Mouse (Mus musculus): ENCODE data around the gene Mllt3.

Gene Mllt3

DNA sequence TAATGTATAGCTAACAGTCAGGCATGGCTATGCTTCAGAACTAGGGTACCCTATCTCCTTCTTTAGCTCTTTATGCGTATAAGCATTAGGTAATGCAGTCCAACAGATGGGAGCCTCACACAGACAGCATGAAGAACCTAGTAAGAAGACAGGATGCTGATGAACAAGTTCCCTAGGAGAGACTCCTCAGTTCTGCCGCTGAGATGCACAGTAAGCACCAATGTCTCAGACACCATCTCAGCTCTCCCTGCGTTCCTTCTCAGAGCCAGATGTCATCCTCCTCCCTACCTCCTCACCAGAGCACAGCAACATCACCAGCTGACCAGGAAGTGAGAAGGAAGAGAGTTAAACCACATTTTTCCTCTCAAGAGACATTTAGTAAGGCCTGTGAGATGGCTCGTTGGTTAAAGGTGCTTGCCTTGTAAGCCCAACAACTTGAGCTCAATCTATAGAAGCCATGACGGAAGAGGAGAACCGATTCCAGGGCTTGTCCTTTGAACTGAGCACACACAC, 202.3 kb downstream of the Mllt3 start:
- in situ Hi-C loops (cut with MboI): no loop called here

DNA sequence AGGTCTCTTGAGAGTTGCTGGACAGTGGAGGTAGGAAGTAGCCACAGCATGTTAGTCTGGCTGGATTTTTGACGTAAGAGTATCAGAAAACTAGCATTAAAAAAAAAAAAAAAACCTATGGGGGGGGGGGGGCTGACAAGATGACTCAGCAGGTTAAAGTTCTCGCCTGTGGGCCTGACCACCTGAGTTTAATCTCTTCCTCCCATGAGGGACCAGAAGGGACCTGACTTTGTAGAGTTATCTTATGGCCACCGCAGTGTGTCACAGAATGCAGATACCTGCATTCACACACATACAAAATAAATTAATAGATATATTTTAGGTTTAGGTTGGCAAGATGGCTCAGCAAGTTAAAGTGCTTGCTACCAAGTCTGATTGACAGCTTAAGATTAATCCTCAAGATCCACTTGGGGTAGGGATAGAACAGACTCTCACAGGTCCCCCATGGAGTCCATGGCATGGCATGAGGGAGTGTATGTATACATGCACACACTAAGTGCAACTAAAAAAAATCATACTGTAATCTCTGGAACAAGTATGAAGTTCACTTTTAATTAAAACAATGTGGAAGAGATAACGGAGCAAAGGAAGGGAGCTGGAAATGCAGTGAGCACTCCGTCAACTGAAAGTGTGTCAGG, 203.6 kb downstream of the Mllt3 start:
- in situ Hi-C loops (cut with MboI): no loop called here

DNA sequence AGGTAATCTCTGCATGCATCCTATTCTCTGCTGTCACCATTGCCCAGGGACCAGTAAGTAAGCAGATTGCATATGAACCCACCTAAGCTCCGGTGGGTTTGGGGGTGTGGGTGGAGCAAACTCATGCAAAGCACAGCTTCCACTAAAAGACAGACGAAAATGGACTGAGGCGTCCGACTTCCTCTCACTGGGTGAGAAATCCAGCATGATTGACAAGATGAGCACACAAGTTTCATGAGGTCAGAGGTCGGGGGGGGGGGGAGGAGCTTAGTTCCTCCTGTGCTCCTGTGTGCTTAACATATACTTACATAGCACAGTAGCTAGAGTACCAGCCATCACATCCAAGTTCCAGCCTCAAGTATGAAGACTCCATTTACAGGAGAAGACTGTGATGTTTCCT, 206.8 kb downstream of the Mllt3 start:
- in situ Hi-C loops (cut with MboI): no loop called here

DNA sequence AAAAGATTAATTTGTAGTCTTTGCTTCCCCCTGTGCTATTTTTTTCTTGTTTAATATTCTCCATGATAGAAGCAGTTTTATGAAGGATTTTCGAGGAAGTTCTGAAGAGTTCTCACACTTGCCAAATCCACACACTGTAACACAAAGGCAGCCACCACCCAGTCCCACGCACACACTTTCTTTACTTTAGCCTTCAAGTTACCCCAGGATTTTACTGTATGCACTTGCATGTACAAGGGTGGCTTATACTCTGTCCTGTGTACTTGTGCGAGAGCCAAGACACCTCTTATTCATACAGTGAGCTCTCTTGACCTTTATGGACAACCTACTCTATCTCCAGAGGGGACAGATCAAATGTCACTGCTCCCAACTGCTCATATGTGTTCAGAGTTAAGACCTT, 209.5 kb downstream of the Mllt3 start:
- in situ Hi-C loops (cut with MboI): no loop called here

DNA sequence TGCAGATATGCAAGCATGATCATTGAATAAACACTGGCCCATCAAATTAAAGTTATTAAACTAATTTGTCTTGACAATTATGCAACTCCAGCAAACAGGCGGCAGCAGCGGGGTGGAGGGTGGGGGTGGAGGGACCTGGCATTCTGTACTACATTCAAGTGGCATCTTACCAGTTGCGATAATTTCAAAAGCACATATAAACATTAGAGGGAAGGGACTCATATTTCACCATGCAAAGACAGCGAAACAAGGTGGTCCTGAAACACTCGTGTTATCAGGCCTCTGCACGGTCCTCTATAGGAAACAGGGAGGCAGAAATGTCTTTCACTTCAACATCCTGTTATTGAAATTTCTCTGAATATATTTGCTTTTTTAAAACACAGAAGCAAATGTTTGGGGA, 210.0 kb downstream of the Mllt3 start:
- in situ Hi-C loops (cut with MboI): no loop called here

DNA sequence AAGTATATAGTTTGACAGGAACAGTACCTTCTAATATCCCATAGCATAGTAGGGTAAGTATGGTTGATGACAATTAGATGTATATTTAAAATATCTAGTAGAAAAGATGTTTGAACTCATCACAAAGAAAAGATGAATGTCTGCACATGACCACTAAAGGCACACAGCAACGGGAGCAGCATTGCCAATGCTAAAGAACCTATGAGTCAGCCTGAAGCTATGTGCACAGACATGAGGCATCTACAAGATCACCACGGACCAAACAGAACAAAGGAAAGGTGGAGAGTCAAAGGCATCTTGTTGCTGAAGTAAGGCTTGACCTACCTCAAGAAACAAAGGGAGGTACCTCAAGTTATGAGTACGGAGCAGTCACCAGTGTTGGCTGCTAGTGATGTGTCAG, 212.3 kb downstream of the Mllt3 start:
- in situ Hi-C loops (cut with MboI): no loop called here

DNA sequence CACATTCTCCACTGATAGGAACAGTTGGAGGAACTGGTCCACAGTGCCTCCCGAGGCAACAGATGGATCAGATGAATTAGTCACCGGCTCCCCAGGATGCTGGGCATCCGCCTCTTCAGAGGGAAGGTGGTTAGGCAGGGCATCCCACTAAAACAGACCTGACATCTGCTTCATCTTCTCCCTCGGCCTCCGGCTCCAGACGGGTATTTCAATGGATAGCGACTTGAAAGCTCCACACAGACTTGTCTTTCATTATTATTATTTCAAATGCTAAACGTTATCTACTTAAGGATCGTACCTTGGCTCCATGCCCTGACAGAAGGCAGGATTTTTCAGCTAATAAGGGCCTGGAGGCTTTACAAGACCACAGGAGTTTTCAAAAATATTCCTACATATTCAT, 214.0 kb downstream of the Mllt3 start:
- in situ Hi-C loops (cut with MboI): no loop called here

DNA sequence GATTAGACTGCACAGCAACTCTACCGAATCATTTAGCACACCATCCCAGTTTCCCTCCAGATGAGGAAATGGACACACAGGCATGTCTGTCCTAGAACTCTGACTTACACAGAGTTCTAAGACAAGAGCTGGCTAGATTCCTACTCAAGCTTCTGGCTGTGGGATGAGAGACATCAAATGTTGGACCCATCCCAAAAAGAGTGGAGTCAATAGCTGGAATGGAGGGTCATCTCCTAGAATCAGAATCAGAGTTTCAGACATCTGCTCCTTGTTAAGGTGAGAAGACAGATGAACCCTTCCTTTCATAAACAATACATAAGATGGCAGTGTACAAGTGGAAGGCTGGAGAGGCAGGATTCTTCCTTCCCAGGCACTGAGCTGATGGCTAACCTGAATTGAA, 214.9 kb downstream of the Mllt3 start:
- in situ Hi-C loops (cut with MboI): no loop called here

DNA sequence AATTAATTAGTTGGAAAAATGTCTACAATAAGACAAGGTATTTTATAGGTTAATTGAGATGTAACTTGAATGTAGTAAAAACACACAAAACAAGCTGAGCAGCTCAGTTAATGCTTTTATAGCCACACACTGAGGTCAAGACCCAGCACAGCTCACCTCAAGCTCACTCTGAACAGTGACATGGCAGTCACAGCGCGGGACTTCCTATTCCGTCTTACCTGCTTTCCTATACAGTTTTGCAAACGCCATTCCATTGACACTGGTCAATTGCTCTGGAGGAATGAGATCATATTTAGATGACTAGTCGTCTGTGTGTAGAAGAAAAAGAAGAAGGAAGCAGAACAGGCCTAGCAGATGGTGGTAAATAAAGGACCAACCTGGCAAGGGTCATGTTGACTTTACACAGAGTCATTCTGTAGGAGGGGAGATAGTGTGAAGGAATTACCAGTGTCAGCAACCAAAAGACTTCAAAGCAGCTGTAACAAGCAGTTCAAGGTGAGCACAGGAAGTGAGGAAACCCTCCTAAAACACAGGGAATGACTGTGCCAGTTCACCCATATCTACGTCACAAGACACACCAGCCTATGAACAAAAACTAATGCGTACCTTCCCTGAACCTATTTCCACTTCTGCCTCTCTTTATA, 217.6 kb downstream of the Mllt3 start:
- in situ Hi-C loops (cut with MboI): no loop called here

DNA sequence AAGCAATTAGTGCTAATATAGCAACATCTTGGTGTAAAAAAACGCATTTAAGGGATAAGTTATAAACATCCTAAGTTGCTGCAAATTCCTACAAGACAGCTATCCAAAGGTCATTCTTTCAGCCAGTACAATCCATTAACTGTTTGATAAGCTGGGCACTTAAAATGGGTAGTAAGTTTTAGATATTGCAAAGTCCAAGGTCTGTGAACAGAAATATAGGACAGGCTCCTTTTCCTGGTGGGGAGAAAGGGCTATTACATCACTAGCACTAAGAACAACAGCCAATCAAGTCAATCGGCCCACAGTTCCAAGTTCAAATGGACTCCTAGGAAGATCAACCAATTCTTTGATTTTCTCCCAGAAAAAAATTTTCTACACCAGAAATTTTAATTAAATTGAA, 221.3 kb downstream of the Mllt3 start:
- in situ Hi-C loops (cut with MboI): no loop called here

DNA sequence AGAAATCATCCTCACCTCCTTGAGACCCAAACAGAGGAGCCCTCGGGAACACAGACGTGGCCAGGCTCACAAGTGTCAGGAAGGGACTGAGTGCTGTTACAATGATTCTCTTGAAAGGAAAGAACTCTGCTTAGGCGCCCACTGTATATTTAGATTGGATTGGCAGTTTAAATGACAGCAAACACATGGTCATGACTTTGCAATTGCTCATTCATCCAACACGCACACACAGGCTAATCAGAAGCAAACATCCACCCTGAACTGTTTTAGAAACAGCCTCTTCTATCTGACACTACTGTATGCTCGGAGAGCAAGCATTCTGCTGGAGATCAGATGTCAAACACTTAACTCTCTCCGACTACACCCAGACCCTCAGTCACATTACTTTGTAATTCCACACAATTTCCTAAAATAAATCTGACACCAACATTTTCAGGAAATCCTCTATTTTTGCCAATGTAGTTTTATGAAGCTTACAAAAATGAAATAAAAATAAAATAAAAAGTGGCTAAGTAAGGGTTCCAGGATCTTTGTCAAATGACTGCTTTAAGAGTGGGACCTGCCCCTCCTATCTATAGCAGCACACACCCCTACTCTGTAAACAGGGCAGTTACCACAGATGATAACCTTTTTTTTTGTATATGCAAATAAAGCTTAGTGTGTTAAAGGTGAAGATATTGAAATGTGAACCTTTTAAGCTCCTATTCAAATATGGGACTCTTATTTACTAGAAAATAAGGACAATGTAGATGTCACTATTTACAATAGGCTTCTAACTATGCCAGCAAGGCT, 226.8 kb downstream of the Mllt3 start:
- in situ Hi-C loops (cut with MboI): no loop called here

DNA sequence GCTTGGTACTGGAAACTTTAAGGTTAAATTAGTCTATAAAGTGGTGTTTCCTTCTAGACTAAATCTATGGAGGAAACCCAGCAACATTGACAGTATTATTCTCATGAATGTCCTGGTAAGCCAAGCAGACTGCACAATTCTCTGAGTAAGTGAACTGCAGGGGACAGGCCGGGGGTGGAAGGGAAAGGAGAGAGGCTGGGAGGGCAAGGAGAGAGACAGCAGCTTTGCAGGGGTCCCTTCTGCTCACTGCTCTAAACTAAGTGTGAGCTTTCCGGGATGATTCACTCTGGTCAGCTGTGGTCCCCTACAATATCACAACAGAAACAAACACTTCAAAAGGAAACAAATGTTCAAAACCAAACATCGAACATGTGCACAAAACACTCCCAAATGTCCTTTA, 228.6 kb downstream of the Mllt3 start:
- in situ Hi-C loops (cut with MboI): no loop called here

DNA sequence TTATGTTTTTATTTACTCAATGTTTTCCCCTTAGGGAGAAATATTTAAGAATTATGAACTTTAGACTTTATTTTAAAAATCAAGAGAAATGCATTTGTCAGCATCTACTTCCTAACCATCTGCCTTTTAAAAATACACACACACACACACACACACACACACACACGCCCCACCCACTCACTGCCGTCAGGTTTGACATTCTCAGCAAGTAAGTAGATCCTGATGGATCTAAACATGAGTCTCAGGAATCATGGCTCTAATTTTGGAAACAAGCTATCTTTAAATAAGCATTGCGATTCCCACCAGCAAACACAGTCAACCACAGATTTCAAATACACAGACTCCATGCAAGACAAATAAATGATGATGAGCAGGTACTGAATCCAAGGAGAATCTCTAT, 229.9 kb downstream of the Mllt3 start:
- in situ Hi-C loops (cut with MboI): no loop called here

DNA sequence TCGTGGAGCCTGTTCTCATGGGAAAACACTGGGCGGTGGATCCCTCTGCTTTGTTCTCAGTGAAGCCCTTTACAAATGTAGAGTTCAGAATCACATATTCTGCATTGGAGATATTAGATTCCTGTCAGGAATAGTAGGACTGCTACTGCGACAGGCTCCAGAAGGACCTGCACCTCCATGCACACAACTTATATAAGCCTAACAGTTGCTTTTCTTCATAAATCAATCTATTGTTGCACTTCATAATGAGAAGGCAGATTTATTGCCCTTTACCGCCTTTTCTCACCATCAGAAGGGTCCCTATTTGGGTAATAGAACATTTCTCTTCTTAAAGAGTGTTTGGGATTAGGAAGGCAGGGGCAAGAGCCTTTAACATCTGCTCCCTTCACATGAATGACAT, 231.0 kb downstream of the Mllt3 start:
- in situ Hi-C loops (cut with MboI): no loop called here

DNA sequence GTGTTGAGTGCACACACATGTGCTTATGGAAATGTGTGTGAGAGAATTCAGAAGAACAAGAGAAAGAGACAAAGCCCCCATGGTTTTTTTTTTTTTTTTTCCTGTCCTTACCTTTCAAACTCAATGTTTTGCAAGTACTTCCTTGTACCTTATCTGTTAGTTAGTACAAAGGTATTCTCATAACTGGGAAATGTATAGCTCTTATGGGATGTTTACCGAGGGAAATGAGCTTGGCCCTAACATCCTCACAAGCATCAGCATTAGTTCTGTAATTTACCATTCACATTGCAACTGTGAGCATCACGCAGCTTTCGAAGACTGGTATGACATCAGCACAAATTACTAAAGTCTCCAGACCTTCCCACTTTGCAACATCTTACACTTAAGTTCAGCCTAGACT, 231.8 kb downstream of the Mllt3 start:
- in situ Hi-C loops (cut with MboI): no loop called here

DNA sequence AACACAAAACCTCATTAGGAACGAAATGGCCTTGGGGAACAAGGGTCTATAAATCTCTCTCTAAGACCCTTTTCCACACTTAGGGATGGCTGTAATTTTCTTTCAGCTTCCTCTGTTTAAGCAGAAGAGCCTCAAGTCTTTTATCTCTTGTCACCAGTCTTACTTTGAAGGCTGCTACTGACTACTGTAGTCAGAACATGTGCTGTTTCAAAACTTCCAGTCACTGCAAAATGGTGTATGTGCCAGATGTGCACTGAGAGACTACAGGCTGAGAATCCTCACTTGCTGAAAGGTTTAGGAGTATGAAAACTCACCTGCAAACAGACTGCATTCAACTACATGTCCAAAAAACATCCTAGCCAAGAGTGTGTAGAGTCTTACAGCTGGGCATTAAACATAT, 232.9 kb downstream of the Mllt3 start:
- in situ Hi-C loops (cut with MboI): no loop called here

DNA sequence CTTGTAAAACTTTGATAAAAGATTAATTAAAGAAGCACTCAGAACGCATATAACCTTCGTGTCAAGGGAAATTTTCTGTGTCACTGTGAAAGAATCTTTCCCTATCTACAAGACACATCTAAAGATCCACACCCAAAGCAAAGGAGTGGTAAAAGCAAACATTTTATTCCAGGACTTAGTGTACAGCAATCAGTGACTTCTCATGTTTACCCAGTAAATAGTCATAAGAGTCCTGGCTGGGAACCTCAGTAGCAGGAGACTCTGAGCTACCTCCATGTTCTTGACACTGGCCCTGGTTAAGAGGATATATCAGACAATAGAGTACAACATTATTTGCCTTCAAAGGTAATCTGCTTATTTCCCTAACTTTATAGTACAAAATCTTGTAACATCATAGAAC, 233.7 kb downstream of the Mllt3 start:
- in situ Hi-C loops (cut with MboI): no loop called here

DNA sequence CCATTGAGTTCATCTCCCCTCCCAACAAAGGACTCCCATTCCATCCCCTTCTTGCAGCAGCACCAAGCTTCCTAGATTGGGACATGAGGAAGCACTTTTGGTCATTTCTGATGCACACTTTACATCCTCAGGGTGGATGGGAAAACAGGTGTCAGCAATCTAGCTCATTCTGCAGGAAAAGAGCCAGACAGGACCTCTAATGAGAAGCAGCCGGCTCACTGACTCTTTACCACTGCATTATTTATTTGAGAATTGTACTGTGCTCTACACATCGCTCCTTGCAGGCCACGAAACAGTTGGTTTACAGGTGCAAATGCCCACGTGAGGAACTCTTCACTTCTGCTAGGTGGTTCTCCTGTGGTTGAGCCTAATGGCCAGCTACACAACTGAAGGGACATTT, 237.9 kb downstream of the Mllt3 start:
- in situ Hi-C loops (cut with MboI): no loop called here

DNA sequence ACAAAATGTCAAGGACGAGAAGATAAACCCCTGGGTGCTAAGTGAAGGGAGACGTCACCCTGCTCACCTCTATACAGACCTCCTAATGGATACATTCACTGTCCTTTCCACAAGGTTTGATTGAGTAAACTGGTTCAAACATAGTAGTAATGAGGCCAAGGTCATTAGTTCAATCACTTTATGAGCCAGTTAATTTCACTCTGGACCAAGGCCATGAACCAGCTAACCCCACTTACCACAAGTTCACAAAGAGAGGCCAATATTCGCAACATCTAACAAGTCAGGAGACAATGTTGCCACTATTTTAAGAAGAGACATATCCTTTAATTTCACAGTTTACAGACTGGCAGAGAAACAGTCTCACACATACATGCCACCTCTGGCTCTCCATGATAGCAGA, 238.9 kb downstream of the Mllt3 start:
- in situ Hi-C loops (cut with MboI): no loop called here

DNA sequence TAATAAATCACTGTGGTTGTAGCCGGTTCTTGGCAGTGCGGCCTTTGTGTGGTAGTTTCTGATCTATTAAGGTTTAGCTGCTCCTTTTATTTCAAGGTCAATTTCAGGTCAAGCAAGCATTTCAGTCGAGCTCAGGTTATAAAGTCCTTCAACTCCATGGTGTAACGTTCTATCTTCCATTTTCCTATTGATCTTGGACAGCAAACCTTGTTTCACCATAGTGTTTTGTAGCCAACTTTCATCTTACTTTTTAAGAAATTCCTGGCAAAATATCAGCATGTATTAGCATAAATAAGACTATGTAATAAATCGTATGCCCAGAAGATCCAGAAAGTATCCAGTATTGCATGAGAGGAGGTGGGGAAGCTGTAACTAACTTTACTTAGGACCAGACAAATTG, 240.7 kb downstream of the Mllt3 start:
- in situ Hi-C loops (cut with MboI): no loop called here

DNA sequence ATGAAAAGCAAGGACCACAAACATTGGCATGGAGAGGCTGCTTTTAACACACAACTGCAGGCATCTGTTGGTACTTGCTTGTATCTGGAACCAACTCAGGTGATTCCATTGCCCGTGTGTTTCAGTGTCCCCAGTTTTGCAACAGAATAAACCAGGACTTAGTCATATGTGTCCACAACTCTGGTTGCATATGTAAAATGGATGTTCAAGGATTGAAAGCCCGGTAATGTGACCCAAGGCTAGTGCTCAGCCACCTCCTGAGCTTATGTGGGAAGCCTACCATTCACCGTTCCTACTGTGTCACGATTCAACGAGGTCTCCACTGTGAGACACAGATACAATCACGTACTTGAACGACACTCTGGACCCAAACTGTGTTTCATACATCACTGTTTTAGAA, 243.7 kb downstream of the Mllt3 start:
- in situ Hi-C loops (cut with MboI): no loop called here

DNA sequence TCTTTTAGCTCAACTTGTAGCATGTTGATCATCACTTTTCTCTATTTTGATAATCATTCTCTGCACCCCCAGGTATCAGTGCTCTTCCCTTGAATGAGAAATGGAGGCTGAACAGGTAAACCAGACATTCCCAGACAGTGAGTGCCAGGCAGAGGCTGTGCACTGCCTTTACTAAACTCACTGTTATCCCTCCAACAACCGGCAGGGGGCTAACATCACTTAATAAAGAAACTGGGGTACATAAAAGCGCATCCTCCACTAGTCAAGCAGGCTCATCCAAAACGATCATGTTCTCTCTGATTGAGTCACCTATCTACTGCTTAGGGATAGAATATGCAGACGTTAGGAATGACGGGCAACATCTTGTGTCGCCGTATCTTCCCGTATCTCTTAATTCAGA, 244.5 kb downstream of the Mllt3 start:
- in situ Hi-C loops (cut with MboI): no loop called here
